Mouse (Mus musculus) liver, embryonic 12.5 days (tissue): ENCODE measurements around the gene Strn. TPM values are rescaled to one million over a fixed set of nuclear protein-coding genes. Genes with fewer than 3 reads are reported as not detected.

Source experiments
- ATAC-seq: fragments of 200-750 bp; cut with Nextera tagmentation; 2 replicates; pipeline ENCODE4 v1.8.0; 2017; ENCODE audit warnings: moderate number of reproducible peaks, mild to moderate bottlenecking, moderate library complexity
- H3K27ac ChIP-seq: fragments of 300-500 bp; sonication (generic); 2 replicates; pipeline ENCODE4 v1.5.1; 2016; ENCODE audit warnings: mild to moderate bottlenecking
- H3K27me3 ChIP-seq: fragments of 300-500 bp; sonication (generic); replicated peaks from 2 replicates; pipeline ENCODE4 v1.6.1; 2016; ENCODE audit warnings: mild to moderate bottlenecking, moderate library complexity
- H3K36me3 ChIP-seq: fragments of 300-500 bp; sonication (generic); 2 replicates; pipeline ENCODE4 v1.6.1; 2016; ENCODE audit warnings: mild to moderate bottlenecking, moderate library complexity
- H3K4me1 ChIP-seq: fragments of 300-500 bp; sonication (generic); 2 replicates; pipeline ENCODE4 v1.6.1; 2016
- H3K4me2 ChIP-seq: fragments of 300-500 bp; sonication (generic); 2 replicates; pipeline ENCODE4 v1.6.1; 2016; ENCODE audit warnings: mild to moderate bottlenecking, moderate library complexity
- H3K4me3 ChIP-seq: fragments of 300-500 bp; sonication (generic); 2 replicates; pipeline ENCODE4 v1.5.1; 2016; ENCODE audit warnings: mild to moderate bottlenecking, moderate library complexity
- H3K9ac ChIP-seq: fragments of 300-500 bp; sonication (generic); 2 replicates; pipeline ENCODE4 v1.6.1; 2016; ENCODE audit warnings: mild to moderate bottlenecking, moderate library complexity
- H3K9me3 ChIP-seq: fragments of 300-500 bp; sonication (generic); replicated peaks from 2 replicates; pipeline ENCODE4 v1.6.1; 2016; ENCODE audit warnings: mild to moderate bottlenecking, moderate library complexity
- WGBS: fragments of 180-500 bp; shearing (Covaris S2); methylation state at CpG from one replicate; pipeline ENCODE4 v1.1.7; 2016; ENCODE audit not compliant: insufficient replicate concordance; 5-methylcytosine and 5-hydroxymethylcytosine counted together
- polyA plus RNA-seq: library from polyadenylated mRNA; unstranded; fragments of >200 nt; fragmentation: Nextera tagmentation; extraction: Ambion mirVana; gene quantifications from 2 replicates; pipeline ENCODE4 v1.2.1, GENCODE M21; 2016

The Strn gene
- polyA plus RNA-seq, 1 experiment from 2014 or later: 4.7 TPM

DNA sequence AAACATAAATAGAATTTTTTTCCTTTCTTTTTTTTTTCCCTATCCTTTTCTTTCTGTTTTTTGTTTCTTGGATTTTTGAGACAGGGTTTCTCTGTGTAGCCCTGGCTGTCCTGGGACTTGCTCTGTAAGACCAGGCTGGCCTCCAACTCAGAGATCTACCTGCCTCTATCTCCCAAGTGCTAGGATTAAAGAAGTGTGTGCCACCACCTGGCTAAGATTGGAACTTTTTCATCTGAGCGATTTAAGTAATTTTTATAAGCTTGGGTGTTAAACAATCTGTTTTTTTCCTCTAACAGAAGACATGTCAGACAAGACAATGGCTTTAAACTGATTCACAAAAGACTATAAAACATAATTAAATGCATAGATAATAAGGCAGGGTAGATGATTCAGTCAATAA, 1.4 kb upstream of the Strn start:
- no peak overlapping the region for H3K9ac ChIP-seq
- no peaks in the 10 kb centered on the region for H3K9me3 ChIP-seq
- H3K27me3 ChIP-seq: no peaks in the 10 kb centered on the region
- no peak overlapping the region for H3K4me3 ChIP-seq
- H3K4me1 ChIP-seq: peaks cover 28% of the 10 kb centered on the region
- no peaks in the 10 kb centered on the region for H3K36me3 ChIP-seq
- 56% methylated on average over 1 of the region's 1 CpGs for WGBS
- no peak overlapping the region for H3K4me2 ChIP-seq
- no peak for ATAC-seq
- H3K27ac ChIP-seq: no peak overlapping the region

DNA sequence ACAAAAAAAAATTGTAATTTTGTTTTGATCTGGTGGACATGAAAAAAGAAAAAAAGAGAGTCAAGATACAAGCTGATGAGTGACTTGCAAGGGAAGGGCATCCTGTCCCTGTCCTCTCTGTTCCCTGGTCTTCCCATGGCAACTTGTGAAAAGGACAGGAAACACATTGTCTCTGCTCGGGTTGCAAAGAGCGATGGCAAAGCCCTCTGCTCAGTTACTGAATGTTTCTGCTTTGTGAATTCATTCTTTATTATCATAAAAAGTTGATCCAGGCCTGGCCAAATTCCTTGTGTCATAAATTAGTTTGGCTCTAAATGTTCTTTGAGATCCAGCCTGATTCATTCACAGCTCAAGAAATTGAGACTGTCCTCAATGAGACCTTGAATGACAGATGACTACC, 775 bp upstream of the Strn start:
- H3K9ac ChIP-seq: no peak overlapping the region
- H3K4me1 ChIP-seq: peaks cover 29% of the 10 kb centered on the region
- no peak overlapping the region for H3K4me2 ChIP-seq
- H3K27ac ChIP-seq: no peak overlapping the region
- 60% methylated on average over 2 of the region's 2 CpGs for WGBS
- no peaks in the 10 kb centered on the region for H3K9me3 ChIP-seq
- no peak overlapping the region for H3K4me3 ChIP-seq
- H3K36me3 ChIP-seq: no peaks in the 10 kb centered on the region
- ATAC-seq: no peak
- H3K27me3 ChIP-seq: no peaks in the 10 kb centered on the region

DNA sequence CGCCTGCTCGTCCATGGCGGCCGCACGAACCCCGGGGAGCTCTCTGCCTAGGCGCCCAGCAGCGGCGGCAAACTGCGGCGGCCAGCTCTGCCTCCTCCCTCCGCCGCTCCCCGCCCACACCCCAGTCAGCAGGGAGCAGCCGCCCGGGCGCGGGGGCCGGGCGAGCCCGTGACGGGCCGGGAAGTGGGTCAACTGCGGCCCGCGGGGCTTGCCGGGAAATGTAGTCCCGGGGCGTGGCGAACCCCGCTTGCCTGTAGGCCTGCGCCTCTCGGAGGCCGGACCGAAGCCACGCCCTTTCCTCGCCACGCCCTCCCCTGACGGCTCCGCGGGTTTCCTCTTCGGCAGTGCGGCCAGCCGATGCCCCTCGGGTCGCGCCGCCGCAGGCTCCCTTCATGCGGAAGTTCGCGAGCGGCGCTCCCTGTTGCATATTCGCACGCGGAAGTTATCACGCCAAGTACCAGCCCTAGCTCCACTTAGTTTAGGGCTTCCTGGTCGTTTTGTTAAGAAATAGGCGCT, 465 bp downstream of the Strn start:
- WGBS: 0% methylated on average over 58 of the region's 60 CpGs
- peaks cover 39% of the 10 kb centered on the region for H3K4me1 ChIP-seq

DNA sequence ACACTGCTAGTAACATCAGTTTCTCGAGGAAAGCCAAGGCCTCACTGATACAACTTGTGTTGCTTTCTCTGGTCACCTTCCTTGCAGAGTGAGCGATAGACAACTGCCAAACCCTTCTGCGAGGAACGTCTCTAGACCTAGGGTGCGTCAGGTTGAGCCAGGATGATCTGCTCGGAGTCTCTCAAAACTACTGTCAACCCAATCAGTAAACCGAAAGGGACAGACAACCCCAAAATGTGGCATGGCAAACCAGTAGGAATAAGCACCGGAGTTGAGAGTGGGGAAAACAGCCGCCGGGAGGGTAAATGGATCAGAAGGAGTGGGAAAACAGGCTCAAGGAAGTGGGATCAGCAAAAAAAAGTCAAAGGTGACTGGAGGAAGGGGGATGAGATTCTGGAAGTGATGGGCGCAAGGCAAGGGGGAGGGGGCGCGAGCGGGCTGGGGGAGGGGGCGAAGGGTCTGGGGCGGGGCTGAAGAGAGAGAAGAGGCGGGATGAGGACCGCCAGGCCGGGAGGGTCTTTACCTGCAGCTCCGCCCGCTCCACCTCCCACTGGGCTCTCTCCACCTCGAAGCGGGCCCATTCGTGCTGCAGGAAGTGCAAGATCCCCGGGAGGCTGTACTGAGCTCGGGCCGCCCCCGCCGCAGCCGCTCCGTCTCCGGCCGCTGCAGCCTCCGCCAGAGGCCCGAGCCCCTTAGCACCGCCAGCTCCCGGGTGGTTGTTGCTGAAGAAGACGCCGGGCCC, 1.1 kb downstream of the Strn start:
- no peaks in the 10 kb centered on the region for H3K27me3 ChIP-seq
- no peaks in the 10 kb centered on the region for H3K9me3 ChIP-seq
- ATAC-seq: peak; percentile 75
- H3K4me3 ChIP-seq: peak overlapping the region; percentile 85
- peak overlapping the region; percentile 85 for H3K4me2 ChIP-seq
- H3K4me1 ChIP-seq: peaks cover 39% of the 10 kb centered on the region
- 2% methylated on average over 30 of the region's 39 CpGs for WGBS
- peak overlapping the region; percentile 92 for H3K9ac ChIP-seq
- H3K27ac ChIP-seq: peak overlapping the region; percentile 93
- peaks cover 3% of the 10 kb centered on the region; the same call in 1 of the 2 replicates for H3K36me3 ChIP-seq

More for the DNA sequence above, 465 bp downstream of the Strn start:
- peak; percentile 98 for ATAC-seq
- Histone ChIP-seq H3K27me3 (no peaks in the 10 kb centered on the region), H3K36me3 (peaks cover 3% of the 10 kb centered on the region; the same call in 1 of the 2 replicates), H3K4me3 (peak overlapping the region; percentile 85), H3K9ac (peak overlapping the region; percentile 92), H3K27ac (peak overlapping the region; percentile 93), H3K9me3 (no peaks in the 10 kb centered on the region), H3K4me2 (peak overlapping the region; percentile 85)

DNA sequence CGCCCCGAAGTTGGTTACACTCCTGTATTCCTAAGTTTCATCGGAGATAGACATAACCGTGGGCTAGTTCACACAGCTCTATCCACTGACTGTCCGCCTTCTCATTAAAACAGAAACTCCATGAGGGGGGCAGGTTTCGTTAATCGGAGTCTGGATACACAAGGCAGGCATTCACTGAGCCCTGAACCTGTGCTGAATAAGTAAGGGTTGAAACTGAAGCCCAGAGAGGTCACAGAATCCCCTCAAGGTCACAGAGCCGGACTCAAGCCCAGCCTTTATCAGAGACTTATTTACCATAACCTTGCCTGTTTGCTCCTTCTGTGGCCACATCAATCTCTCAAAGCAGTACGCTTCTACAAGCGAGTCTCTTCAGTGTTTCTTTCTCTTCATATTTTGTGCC, 2.2 kb downstream of the Strn start:
- Histone ChIP-seq H3K9ac (peak overlapping the region; percentile 92; the same call in 1 of the 2 replicates), H3K27ac (no peak overlapping the region)
- 73% methylated on average over 10 of the region's 10 CpGs for WGBS

DNA sequence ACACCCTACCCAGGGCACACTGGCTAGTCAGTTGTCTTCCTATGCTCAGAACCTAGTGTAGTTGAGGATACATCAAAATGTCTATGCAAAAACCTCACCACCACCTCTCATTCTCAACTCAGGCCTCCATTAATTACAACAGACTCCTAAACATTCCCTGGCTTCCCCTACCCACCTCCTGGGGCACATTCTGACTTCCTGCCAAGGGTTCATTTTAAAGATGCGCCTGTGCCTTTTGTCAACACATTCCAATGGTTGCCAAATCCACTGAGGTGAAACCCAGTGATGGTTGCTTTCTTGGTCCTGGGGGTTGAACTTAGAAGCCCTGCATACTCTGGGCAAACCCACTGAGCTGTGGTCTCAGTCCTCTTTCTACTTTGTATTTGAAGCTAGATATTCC, 4.9 kb downstream of the Strn start:
- ATAC-seq: no peak
- H3K27me3 ChIP-seq: no peaks in the 10 kb centered on the region
- H3K27ac ChIP-seq: no peak overlapping the region
- peaks cover 3% of the 10 kb centered on the region; the same call in 1 of the 2 replicates for H3K36me3 ChIP-seq
- H3K4me2 ChIP-seq: no peak overlapping the region
- 80% methylated on average over 1 of the region's 1 CpGs for WGBS
- H3K9me3 ChIP-seq: no peaks in the 10 kb centered on the region
- no peak overlapping the region for H3K9ac ChIP-seq
- no peak overlapping the region for H3K4me3 ChIP-seq
- peaks cover 30% of the 10 kb centered on the region for H3K4me1 ChIP-seq

More for the DNA sequence above, 2.2 kb downstream of the Strn start:
- no peak for ATAC-seq
- Histone ChIP-seq H3K4me2 (peak overlapping the region; percentile 85), H3K4me1 (peaks cover 39% of the 10 kb centered on the region), H3K9me3 (no peaks in the 10 kb centered on the region), H3K4me3 (peak overlapping the region; percentile 85; the same call in 1 of the 2 replicates), H3K27me3 (no peaks in the 10 kb centered on the region), H3K36me3 (peaks cover 3% of the 10 kb centered on the region; the same call in 1 of the 2 replicates)

DNA sequence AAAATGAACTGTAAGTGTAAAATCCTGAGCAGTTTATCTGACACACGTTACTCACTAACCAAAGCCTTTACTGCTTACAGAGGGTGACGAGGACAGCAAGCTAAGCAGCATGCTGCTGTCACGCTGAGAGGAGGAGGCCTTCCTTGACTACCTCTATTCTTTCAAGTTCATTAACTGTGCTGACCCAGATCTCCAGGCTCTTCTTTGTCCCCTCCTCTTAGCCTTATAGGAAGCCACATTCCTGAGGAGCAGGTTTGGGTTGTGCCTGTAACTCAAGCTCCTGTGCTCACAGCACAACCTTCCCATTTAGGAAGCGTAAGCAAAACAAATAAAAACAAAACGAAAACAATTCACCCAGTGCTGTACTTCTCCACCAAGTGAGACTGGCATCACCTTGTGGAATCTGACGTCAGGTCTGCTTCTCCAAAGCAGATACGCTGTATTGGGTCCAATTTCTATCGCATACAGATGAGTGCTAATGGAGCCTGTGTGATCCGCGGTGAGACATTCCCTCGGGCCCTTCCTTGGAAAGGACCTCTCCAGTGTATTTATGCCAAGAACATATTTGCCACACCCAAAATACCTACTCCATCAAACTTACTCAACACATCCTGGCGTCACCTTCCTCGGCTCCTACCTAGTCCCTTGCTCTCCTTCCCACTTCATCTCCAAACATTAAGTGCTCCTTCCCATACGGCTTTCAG, 10.1 kb downstream of the Strn start:
- Histone ChIP-seq H3K4me3 (no peak overlapping the region), H3K36me3 (0 out of 2 replicates have a peak, but pooled peaks cover 3% of the 10 kb centered on the region), H3K4me1 (peaks cover 31% of the 10 kb centered on the region), H3K9ac (no peak overlapping the region), H3K27me3 (no peaks in the 10 kb centered on the region), H3K27ac (no peak overlapping the region), H3K4me2 (no peak overlapping the region), H3K9me3 (no peaks in the 10 kb centered on the region)
- 85% methylated on average over 14 of the region's 14 CpGs for WGBS
- no peak for ATAC-seq

DNA sequence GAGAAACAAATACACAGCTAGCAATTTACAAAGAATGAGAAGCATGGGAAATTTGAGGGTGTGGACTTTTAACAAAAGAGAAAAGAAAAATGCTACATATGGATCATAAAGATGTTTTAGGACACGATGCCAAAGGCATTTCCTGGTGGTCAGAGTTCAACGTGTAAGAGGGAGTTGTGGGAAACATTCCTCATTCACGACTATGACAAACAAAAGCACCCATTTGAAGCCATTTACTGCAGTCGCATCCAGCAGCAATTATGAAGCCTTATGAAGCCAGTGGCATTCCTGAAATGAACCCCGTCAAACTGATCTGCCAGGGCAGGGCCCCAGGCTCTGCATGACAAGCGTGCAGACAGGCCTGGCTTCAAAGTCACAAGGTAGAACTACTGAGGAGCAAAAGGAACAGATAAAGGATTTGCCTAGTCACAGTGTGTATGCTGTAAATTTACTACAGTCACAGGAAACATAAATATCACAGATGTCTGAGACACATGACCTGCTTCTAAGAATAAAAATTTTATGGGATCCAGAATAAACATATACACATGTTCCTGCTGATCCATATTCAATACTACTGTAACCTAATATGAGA, 12.4 kb downstream of the Strn start:
- H3K4me3 ChIP-seq: no peak overlapping the region
- 47% methylated on average over 6 of the region's 6 CpGs for WGBS
- peak; percentile 98 for ATAC-seq
- 0 out of 2 replicates have a peak, but pooled peaks cover 3% of the 10 kb centered on the region for H3K36me3 ChIP-seq
- H3K4me2 ChIP-seq: 0 out of 2 replicates have a peak overlapping the region, but pooled peaks have one; percentile 9
- 0 out of 2 replicates have a peak overlapping the region, but pooled peaks have one; percentile 1 for H3K9ac ChIP-seq
- peaks cover 28% of the 10 kb centered on the region for H3K4me1 ChIP-seq
- H3K27me3 ChIP-seq: no peaks in the 10 kb centered on the region
- no peaks in the 10 kb centered on the region for H3K9me3 ChIP-seq
- H3K27ac ChIP-seq: peak overlapping the region; percentile 30; the same call in 1 of the 2 replicates

DNA sequence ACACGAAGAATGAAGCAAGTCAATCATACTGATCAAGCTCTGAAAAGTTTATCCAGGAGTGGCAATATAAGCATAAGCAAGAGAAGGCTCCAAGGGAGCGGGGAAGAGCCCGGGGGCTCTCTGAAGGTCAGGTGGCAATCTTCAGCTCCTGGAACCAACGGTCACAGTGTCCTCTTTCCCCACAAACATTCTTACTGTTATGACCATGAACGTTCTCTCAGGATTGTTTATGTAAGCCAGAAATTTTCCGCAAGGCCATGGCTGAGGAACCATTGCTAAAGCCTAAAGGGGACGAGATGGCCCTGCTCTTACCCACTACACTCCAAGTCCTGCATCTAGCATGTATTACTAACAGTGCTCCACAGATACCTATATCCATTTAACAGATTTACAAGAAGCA, 15.3 kb downstream of the Strn start:
- WGBS: 78% methylated on average over 7 of the region's 7 CpGs
- Histone ChIP-seq H3K36me3 (peaks cover 12% of the 10 kb centered on the region), H3K27me3 (no peaks in the 10 kb centered on the region), H3K4me2 (no peak overlapping the region), H3K4me3 (no peak overlapping the region), H3K4me1 (peaks cover 28% of the 10 kb centered on the region), H3K27ac (no peak overlapping the region), H3K9me3 (no peaks in the 10 kb centered on the region), H3K9ac (no peak overlapping the region)
- no peak for ATAC-seq

DNA sequence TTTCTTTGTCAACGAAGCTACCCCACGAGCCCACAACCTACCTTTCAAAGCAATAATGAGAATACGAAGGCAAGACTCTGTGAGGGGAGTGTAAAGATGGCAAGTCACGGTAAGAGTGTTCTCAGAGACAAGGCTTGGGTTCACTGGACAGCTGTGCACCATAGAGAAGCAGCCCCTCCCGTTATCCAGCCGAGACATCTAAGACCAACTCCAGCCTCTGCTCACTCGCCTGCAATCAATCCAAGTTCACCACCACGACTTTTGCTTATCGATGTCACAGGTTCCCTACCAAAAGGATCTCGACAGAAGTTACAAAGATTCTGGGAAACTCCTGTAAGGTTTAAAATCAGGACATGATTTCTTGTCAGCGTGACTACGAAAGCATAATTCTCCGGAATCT, 17.9 kb downstream of the Strn start:
- H3K9ac ChIP-seq: no peak overlapping the region
- H3K27me3 ChIP-seq: no peaks in the 10 kb centered on the region
- 86% methylated on average over 13 of the region's 13 CpGs for WGBS
- no peak for ATAC-seq
- H3K9me3 ChIP-seq: no peaks in the 10 kb centered on the region
- peaks cover 17% of the 10 kb centered on the region for H3K4me1 ChIP-seq
- no peak overlapping the region for H3K4me2 ChIP-seq
- no peak overlapping the region for H3K4me3 ChIP-seq
- peaks cover 12% of the 10 kb centered on the region for H3K36me3 ChIP-seq
- no peak overlapping the region for H3K27ac ChIP-seq

DNA sequence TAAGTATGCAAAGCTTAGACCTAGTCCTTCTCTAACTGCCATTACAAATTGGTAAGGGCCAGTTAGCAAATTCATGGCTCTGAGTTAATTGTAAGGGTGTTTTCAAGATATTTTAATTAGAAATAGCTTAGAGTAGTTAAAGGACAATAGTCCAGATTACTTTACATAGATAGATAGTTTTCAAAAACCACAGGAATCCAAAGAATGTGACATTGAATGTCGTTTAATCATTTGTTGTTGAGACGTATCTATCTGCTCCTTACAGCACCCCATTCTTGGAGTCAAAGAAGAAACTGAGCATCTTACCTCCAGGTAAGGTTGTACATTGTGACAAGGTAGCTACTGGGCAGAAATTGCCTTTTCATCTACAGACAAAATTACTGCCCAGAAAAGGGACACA, 26.7 kb downstream of the Strn start:
- ATAC-seq: no peak
- Histone ChIP-seq H3K4me3 (no peak overlapping the region), H3K36me3 (peaks cover 7% of the 10 kb centered on the region), H3K9ac (no peak overlapping the region), H3K27ac (no peak overlapping the region), H3K4me2 (no peak overlapping the region), H3K27me3 (no peaks in the 10 kb centered on the region), H3K9me3 (0 out of 2 replicates have a peak, but pooled peaks cover 4% of the 10 kb centered on the region), H3K4me1 (0 out of 2 replicates have a peak, but pooled peaks cover 9% of the 10 kb centered on the region)
- WGBS: 49% methylated on average over 2 of the region's 2 CpGs
